Mouse (Mus musculus) CD4-positive, CD25-positive, alpha-beta regulatory T cell, adult 9 weeks (primary cell): Measurements from ENCODE around the gene Epb41l5. TPM values are rescaled to one million over a fixed set of nuclear protein-coding genes. Genes with fewer than 3 reads are reported as not detected.

Experiments used
- polyA plus RNA-seq: library from polyadenylated mRNA; unstranded; fragments of 100-300 nt; shearing (Covaris generic); gene quantifications from one replicate; pipeline ENCODE4 v1.2.1, GENCODE M21; 2017

Epb41l5 gene
- polyA plus RNA-seq: 1.1 TPM

GRCm38 (mm10) chr1:119648205-119649111, at the start of gene Epb41l5:
Gene Epb41l5 (minus strand): TSS chr1:119649000.

DNA sequence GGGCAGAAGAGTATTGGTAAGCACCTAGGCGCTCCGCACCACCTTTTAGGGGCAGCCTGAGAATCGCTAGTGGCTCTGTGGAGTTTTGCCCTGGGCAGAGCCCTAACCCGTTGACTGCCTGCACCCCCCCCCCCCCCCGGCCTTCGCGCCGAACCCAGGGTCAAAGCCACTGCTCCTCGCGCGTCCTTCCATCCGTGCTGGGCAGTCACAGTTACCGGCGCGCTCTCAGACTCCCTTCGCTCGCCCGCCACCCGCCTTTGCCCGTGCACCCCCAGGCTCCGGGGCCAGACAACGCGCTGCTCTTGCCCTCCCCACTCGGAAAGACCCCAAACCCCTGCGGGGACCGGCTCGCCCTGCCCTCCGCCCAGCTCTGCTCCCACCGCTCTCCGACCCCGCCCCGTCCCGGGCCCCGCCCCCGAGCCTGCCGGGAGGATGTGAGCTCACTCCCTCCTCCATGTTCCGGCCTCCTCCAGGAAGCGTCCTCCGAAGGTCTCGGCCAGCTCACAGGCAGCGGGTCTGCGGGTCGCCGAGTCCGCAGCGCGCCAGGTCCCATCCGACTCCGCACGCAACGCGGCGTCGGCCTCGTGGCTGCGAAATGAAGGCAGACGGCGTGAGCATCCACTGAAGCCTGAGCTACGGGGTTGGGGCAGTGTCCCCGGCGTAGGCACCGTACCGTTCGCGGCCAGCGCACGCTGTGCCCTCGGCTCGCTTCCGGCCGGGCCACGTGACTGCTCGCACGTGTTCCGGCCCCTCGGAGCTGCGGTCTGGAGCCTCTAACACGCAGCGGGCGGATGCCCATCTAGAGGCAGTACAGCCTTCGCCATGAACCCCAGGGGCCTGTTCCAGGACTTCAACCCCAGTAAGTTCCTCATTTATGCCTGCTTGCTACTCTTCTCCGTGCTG, 122.9 kb downstream of the Epb41l5 start, which contains the start of gene Tmem185b:
Tmem185b (plus strand) TSS at position 472 of the 903 bp plus-strand sequence.

DNA sequence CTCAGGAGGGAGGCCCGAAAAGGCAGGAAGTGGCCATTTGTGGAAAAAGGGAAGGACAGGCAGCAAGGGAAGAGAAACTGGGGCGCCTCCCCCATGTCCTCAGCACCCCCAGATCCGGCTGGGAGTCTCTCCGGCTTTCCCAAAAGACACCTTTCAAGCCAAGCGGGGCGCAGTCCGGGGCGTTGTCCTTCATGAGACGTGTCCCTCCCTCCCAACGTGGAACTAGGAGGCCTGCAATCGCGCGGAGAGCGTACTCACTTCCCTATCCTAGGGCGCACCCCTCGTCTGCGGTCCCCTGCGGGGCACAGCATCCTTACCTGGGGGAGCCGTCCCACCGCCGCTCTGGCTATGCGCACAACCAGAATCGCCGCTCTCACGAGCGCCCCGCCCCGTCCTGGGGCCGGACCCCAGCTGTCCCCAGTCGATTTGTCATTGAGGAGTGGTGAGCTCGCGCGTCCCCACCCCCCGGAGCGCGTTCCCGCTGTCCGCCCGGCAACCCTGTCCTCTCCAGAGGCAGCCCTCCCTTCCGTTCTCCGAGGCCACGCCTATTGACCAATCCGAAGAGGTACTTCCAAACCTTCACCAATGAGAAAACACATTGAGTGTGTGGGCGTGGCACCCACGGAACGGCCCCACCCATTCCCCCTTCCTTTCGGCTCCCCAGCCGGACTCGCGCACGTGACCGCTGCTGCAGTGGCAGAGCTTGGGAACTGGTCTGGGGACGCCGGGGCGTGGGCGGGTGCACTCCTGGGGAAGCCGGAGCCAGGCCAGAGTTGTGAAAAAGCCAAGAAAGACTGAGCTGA, 144.3 kb downstream of the Epb41l5 start, which contains the start of gene Ralb:
Ralb (minus strand) TSS at position 535 of the 803 bp plus-strand sequence.

Other genes starting within 250 kb of the Epb41l5 start
- not detected for gene Inhbb, start 226.8 kb downstream of the Epb41l5 start, polyA plus RNA-seq
- gene Ralb, start 144.2 kb downstream of the Epb41l5 start, polyA plus RNA-seq: 25.0 TPM
- 15.4 TPM for gene Tmem185b, start 122.8 kb downstream of the Epb41l5 start, polyA plus RNA-seq
- gene Ptpn4, start 188.6 kb upstream of the Epb41l5 start, polyA plus RNA-seq: 9.6 TPM